Mouse (Mus musculus): ENCODE measurements around the gene Crebrf. TPM values are rescaled to one million over a fixed set of nuclear protein-coding genes. Genes with fewer than 3 reads are reported as not detected.

The Crebrf gene
- 19.5 TPM for polyA plus RNA-seq (2014; fragmentation: Illumina TruSeq; extraction: RNeasy Lipid Tissue Mini Kit (QIAGEN cat#74804); ENCODE audit: low read depth, low replicate concordance)

DNA sequence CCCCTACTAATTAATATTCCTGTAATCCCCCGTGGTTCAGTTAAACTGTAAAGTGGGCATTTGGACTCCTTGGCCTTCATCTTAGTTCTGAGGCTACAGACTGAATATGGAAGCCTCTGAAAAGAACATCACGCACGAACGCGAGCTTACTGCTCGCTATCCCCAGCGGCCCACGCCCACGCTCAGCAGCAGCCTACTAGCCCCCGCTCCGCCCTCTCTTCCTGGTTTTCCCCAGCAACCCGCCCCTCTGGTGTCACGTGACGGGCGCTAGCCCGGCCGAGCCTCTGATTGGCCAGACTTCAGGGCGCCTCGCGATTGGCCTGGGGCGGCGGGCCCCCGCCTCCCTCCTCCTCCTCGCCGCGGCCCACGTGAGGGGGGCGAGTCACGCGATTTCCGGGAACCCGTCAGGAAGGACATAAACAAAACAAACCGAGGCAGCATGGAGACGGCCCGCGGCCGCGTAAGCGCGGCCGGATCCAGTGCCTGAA lies at the start of gene Crebrf:
TSS of gene Crebrf (plus strand) at position 380 of the 488 bp plus-strand sequence.

GRCm38 (mm10) chr17:26780750-26781571 lies 65.5 kb downstream of the Crebrf start, which contains the start of gene Bnip1:
Gene Bnip1, plus strand, starts transcription at chr17:26781066.

Other genes with a start within 250 kb of the Crebrf start
- gene Ergic1, start 154.2 kb upstream of the Crebrf start, polyA plus RNA-seq (2014; fragmentation: Illumina TruSeq; extraction: RNeasy Lipid Tissue Mini Kit (QIAGEN cat#74804); ENCODE audit: low read depth, low replicate concordance), result 32.7 TPM
- 82.2 TPM for gene Dusp1, start 153.5 kb upstream of the Crebrf start, polyA plus RNA-seq (2014; fragmentation: Illumina TruSeq; extraction: RNeasy Lipid Tissue Mini Kit (QIAGEN cat#74804); ENCODE audit: low read depth, low replicate concordance)
- 27.1 TPM for gene Atp6v0e, start 52.4 kb upstream of the Crebrf start, polyA plus RNA-seq (2014; fragmentation: Illumina TruSeq; extraction: RNeasy Lipid Tissue Mini Kit (QIAGEN cat#74804); ENCODE audit: low read depth, low replicate concordance)
- gene Bnip1, start 65.4 kb downstream of the Crebrf start, polyA plus RNA-seq (2014; fragmentation: Illumina TruSeq; extraction: RNeasy Lipid Tissue Mini Kit (QIAGEN cat#74804); ENCODE audit: low read depth, low replicate concordance), result 15.7 TPM
- gene Nkx2-5, start 129.4 kb downstream of the Crebrf start, polyA plus RNA-seq (2014; fragmentation: Illumina TruSeq; extraction: RNeasy Lipid Tissue Mini Kit (QIAGEN cat#74804); ENCODE audit: low read depth, low replicate concordance), result not detected
- gene Kifc5b, start 201.4 kb downstream of the Crebrf start, polyA plus RNA-seq (2014; fragmentation: Illumina TruSeq; extraction: RNeasy Lipid Tissue Mini Kit (QIAGEN cat#74804); ENCODE audit: low read depth, low replicate concordance), result not detected
- 1.9 TPM for gene Phf1, start 217.4 kb downstream of the Crebrf start, polyA plus RNA-seq (2014; fragmentation: Illumina TruSeq; extraction: RNeasy Lipid Tissue Mini Kit (QIAGEN cat#74804); ENCODE audit: low read depth, low replicate concordance)
- 20.1 TPM for gene Cuta, start 223.9 kb downstream of the Crebrf start, polyA plus RNA-seq (2014; fragmentation: Illumina TruSeq; extraction: RNeasy Lipid Tissue Mini Kit (QIAGEN cat#74804); ENCODE audit: low read depth, low replicate concordance)
- gene Syngap1, start 225.6 kb downstream of the Crebrf start, polyA plus RNA-seq (2014; fragmentation: Illumina TruSeq; extraction: RNeasy Lipid Tissue Mini Kit (QIAGEN cat#74804); ENCODE audit: low read depth, low replicate concordance), result 0.29 TPM